Mouse (Mus musculus): Measurements from ENCODE around the gene Efhd1. TPM values are rescaled to one million over a fixed set of nuclear protein-coding genes. Genes with fewer than 3 reads are reported as not detected.

Gene Efhd1
- polyA plus RNA-seq, 1 experiment = 0.49 TPM

DNA sequence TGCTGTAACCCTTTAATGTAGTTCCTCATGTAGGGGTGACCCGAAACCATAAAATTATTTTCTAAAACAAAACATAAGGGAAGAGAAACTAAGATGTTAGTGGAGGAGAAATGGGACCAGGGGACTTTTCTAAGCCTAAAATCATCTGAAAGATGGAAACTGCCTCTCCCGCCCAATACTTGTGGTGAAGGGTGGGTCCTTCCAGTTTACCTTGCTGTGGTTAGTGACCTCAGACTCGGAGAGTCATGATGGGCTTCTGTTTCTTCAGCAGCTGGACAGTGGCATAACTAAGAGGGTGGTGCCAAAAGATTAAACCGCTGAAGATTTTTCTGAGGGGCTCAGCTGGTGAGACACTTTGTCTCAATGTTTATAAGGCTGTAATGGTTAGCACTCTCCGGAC is 16.1 kb downstream of the Efhd1 start:
- Histone ChIP-seq H3K4me1 (ENCODE audit: control insufficient read depth, insufficient read depth, low read length) (no peaks in the 10 kb centered on the region), H3K4me3 (ENCODE audit: insufficient read depth, low read length) (no peak overlapping the region), H3K27ac (ENCODE audit: insufficient read depth, low read length) (no peak overlapping the region)
- TF ChIP-seq CTCF (IDR thresholded peaks at IDR 0.05; ENCODE audit: borderline replicate concordance, insufficient read depth, low read length) (no peak), POLR2A (IDR thresholded peaks at IDR 0.05; ENCODE audit: low read depth, low read length) (no peak)

GRCm38 (mm10) chr1:87281599-87282412 is 17.6 kb downstream of the Efhd1 start:
- TF ChIP-seq POLR2A (IDR thresholded peaks at IDR 0.05; ENCODE audit: low read depth, low read length) = no peak
- Histone ChIP-seq H3K4me3 (ENCODE audit: insufficient read depth, low read length) (no peak overlapping the region), H3K27ac (ENCODE audit: insufficient read depth, low read length) (no peak overlapping the region), H3K4me1 (ENCODE audit: control insufficient read depth, insufficient read depth, low read length) (no peaks in the 10 kb centered on the region)

DNA sequence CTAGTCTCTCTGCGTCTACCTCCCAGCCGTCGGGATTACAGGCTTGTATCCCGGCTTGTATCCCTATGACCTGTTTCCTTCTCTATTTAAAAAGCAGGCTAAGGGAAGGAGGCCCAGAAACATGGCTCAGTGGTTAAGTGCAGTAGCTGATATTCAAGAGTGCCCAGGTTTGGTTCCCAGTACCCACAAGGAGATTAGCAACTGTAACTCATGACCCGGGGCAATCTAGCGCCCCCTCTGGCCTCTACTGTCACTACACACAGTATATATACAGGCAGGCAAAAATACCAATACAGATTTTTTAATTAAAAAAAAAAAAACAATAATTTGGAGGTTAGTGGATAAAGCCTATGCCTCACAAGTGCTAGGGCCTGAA is 18.2 kb downstream of the Efhd1 start:
- TF ChIP-seq CTCF (IDR thresholded peaks at IDR 0.05; ENCODE audit: borderline replicate concordance, insufficient read depth, low read length) = no peak
- TF ChIP-seq POLR2A (IDR thresholded peaks at IDR 0.05; ENCODE audit: low read depth, low read length) = no peak
- Histone ChIP-seq H3K27ac (ENCODE audit: insufficient read depth, low read length) (no peak overlapping the region), H3K4me1 (ENCODE audit: control insufficient read depth, insufficient read depth, low read length) (no peaks in the 10 kb centered on the region), H3K4me3 (ENCODE audit: insufficient read depth, low read length) (no peak overlapping the region)

- no peak overlapping the region for H3K27ac ChIP-seq (ENCODE audit: insufficient read depth, low read length)
- TF ChIP-seq CTCF (IDR thresholded peaks at IDR 0.05; ENCODE audit: borderline replicate concordance, insufficient read depth, low read length) (no peak), POLR2A (IDR thresholded peaks at IDR 0.05; ENCODE audit: low read depth, low read length) (no peak)
- H3K4me1 ChIP-seq (ENCODE audit: control insufficient read depth, insufficient read depth, low read length) = no peaks in the 10 kb centered on the region
- no peak overlapping the region for H3K4me3 ChIP-seq (ENCODE audit: insufficient read depth, low read length)
Measured at GRCm38 (mm10) chr1:87283410-87283960, 19.3 kb downstream of the Efhd1 start.

- H3K4me1 ChIP-seq (ENCODE audit: control insufficient read depth, insufficient read depth, low read length) = no peaks in the 10 kb centered on the region
- H3K27ac ChIP-seq (ENCODE audit: insufficient read depth, low read length) = no peak overlapping the region
- TF ChIP-seq CTCF (IDR thresholded peaks at IDR 0.05; ENCODE audit: borderline replicate concordance, insufficient read depth, low read length) (no peak), POLR2A (IDR thresholded peaks at IDR 0.05; ENCODE audit: low read depth, low read length) (no peak)
- no peak overlapping the region for H3K4me3 ChIP-seq (ENCODE audit: insufficient read depth, low read length)
Measured at GRCm38 (mm10) chr1:87287105-87287504, 22.9 kb downstream of the Efhd1 start.

- Histone ChIP-seq H3K4me1 (ENCODE audit: control insufficient read depth, insufficient read depth, low read length) (no peaks in the 10 kb centered on the region), H3K4me3 (ENCODE audit: insufficient read depth, low read length) (no peak overlapping the region), H3K27ac (ENCODE audit: insufficient read depth, low read length) (no peak overlapping the region)
- no peak for TF ChIP-seq CTCF (IDR thresholded peaks at IDR 0.05; ENCODE audit: borderline replicate concordance, insufficient read depth, low read length)
- TF ChIP-seq POLR2A (IDR thresholded peaks at IDR 0.05; ENCODE audit: low read depth, low read length) = no peak
Measured at GRCm38 (mm10) chr1:87291416-87291815, 27.3 kb downstream of the Efhd1 start.

- TF ChIP-seq POLR2A (IDR thresholded peaks at IDR 0.05; ENCODE audit: low read depth, low read length) (no peak), CTCF (IDR thresholded peaks at IDR 0.05; ENCODE audit: borderline replicate concordance, insufficient read depth, low read length) (no peak)
- no peaks in the 10 kb centered on the region for H3K4me1 ChIP-seq (ENCODE audit: control insufficient read depth, insufficient read depth, low read length)
- no peak overlapping the region for H3K4me3 ChIP-seq (ENCODE audit: insufficient read depth, low read length)
- no peak overlapping the region for H3K27ac ChIP-seq (ENCODE audit: insufficient read depth, low read length)
Measured at GRCm38 (mm10) chr1:87292420-87293190, 28.4 kb downstream of the Efhd1 start.

- H3K4me3 ChIP-seq (ENCODE audit: insufficient read depth, low read length) = no peak overlapping the region
- no peak overlapping the region for H3K27ac ChIP-seq (ENCODE audit: insufficient read depth, low read length)
- H3K4me1 ChIP-seq (ENCODE audit: control insufficient read depth, insufficient read depth, low read length) = no peaks in the 10 kb centered on the region
- TF ChIP-seq POLR2A (IDR thresholded peaks at IDR 0.05; ENCODE audit: low read depth, low read length) (no peak), CTCF (IDR thresholded peaks at IDR 0.05; ENCODE audit: borderline replicate concordance, insufficient read depth, low read length) (no peak)
Measured at GRCm38 (mm10) chr1:87294063-87294710, 30.0 kb downstream of the Efhd1 start.

DNA sequence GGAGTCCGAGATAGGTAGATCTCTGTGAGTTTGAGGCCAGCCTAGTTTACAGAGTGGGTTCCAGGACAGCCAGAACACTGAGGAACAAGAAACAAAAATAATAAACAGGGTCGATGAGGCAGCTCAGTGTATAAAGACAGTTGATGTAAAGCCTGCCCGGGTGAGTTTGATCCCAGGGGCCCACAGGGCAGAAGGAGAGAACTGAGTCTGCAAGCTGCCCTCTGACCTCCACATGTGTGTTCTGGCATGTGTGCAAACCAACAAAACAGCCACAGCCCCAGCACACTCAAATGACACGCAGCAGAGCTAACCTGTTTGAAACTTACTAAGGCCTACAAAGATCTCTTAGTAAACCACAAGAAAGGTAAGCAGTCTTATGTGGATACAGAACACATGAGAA is 30.8 kb downstream of the Efhd1 start:
- Histone ChIP-seq H3K27ac (ENCODE audit: insufficient read depth, low read length) (no peak overlapping the region), H3K4me3 (ENCODE audit: insufficient read depth, low read length) (no peak overlapping the region), H3K4me1 (ENCODE audit: control insufficient read depth, insufficient read depth, low read length) (no peaks in the 10 kb centered on the region)
- TF ChIP-seq POLR2A (IDR thresholded peaks at IDR 0.05; ENCODE audit: low read depth, low read length) = no peak
- no peak for TF ChIP-seq CTCF (IDR thresholded peaks at IDR 0.05; ENCODE audit: borderline replicate concordance, insufficient read depth, low read length)
